ENCODE assay signal across 8 mouse cellular contexts in genomic region chr9:58253033-58253804, GRCm38 (mm10). TPM values are rescaled to one million over a fixed set of nuclear protein-coding genes. Genes with fewer than 3 reads are reported as not detected.
DNase-seq lines count a peak whose midpoint lies in the region; ATAC-seq and TF ChIP-seq lines count a peak whose summit lies in the region.

TSS of gene Stoml1 (plus strand) at chr9:58253164.

- WGBS in embryonic facial prominence, embryonic 14.5 days, result under 1% methylated on average over 30 of the region's 31 CpGs
- 2% methylated on average over 31 of the region's 31 CpGs for WGBS in limb, embryonic 14.5 days
- WGBS in midbrain, postnatal 0 days, result under 1% methylated on average over 31 of the region's 31 CpGs

- peak within 1 kb of the TSS; percentile 56 for H3K4me2 ChIP-seq in embryonic facial prominence, embryonic 14.5 days (ENCODE audit: low read depth, low read length)
- H3K4me2 ChIP-seq in limb, embryonic 14.5 days (replicated peaks; ENCODE audit: low read depth, low read length, severe bottlenecking), result peak within 1 kb of the TSS; percentile 70
- H3K4me2 ChIP-seq in midbrain, postnatal 0 days (ENCODE audit: low read depth, low read length, poor library complexity, severe bottlenecking), result peak within 1 kb of the TSS; percentile 59

- H3K4me1 ChIP-seq in embryonic facial prominence, embryonic 14.5 days (ENCODE audit: control insufficient read depth, insufficient read depth, low read length), result peaks cover 12% of the 10 kb centered on the region
- H3K4me1 ChIP-seq in limb, embryonic 14.5 days (ENCODE audit: control insufficient read depth, insufficient read depth, low read length), result peaks cover 18% of the 10 kb centered on the region
- no peaks in the 10 kb centered on the region for H3K4me1 ChIP-seq in midbrain, postnatal 0 days (ENCODE audit: insufficient read depth, low read length)

- H3K4me3 ChIP-seq in embryonic facial prominence, embryonic 14.5 days (ENCODE audit: low read depth, low read length), result peak within 1 kb of the TSS; percentile 62
- H3K4me3 ChIP-seq in limb, embryonic 14.5 days (replicated peaks; ENCODE audit: low read length), result peak within 1 kb of the TSS; percentile 56
- H3K4me3 ChIP-seq in midbrain, postnatal 0 days (ENCODE audit: low read depth, low read length), result peak within 1 kb of the TSS; percentile 78

- TF ChIP-seq CTCF in midbrain, postnatal 0 days (IDR thresholded peaks at IDR 0.05), result peak; percentile 98

- H3K9me3 ChIP-seq in embryonic facial prominence, embryonic 14.5 days (ENCODE audit: control insufficient read depth, low read length), result no peaks in the 10 kb centered on the region
- no peaks in the 10 kb centered on the region for H3K9me3 ChIP-seq in limb, embryonic 14.5 days (ENCODE audit: control insufficient read depth, low read length)
- no peaks in the 10 kb centered on the region for H3K9me3 ChIP-seq in midbrain, postnatal 0 days (ENCODE audit: low read length)

- TF ChIP-seq POLR2A in limb, embryonic 14.5 days (IDR thresholded peaks at IDR 0.05; ENCODE audit: borderline replicate concordance, extremely low read depth, insufficient read depth, insufficient read length), result peak; percentile 81; the same call in 1 of the 2 replicates

- peaks cover 19% of the 10 kb centered on the region; the same call in 1 of the 2 replicates for H3K36me3 ChIP-seq in embryonic facial prominence, embryonic 14.5 days (ENCODE audit: control insufficient read depth, insufficient read depth, low read length)
- H3K36me3 ChIP-seq in limb, embryonic 14.5 days (ENCODE audit: control insufficient read depth, insufficient read depth, low read length), result peaks cover 18% of the 10 kb centered on the region
- peaks cover 22% of the 10 kb centered on the region for H3K36me3 ChIP-seq in midbrain, postnatal 0 days (ENCODE audit: insufficient read depth, low read length)

- peak; percentile 98 for ATAC-seq in embryonic facial prominence, embryonic 14.5 days (ENCODE audit: low read depth)
- peak; percentile 95 for ATAC-seq in limb, embryonic 14.5 days (ENCODE audit: low FRiP score, low read depth)
- peak; percentile 94 for ATAC-seq in midbrain, postnatal 0 days (ENCODE audit: low FRiP score)

- H3K27ac ChIP-seq in embryonic facial prominence, embryonic 14.5 days (replicated peaks; ENCODE audit: low read depth, low read length), result no peak within 1 kb of the TSS; the same call in 1 of the 2 replicates
- peak within 1 kb of the TSS; percentile 48; the same call in 1 of the 2 replicates for H3K27ac ChIP-seq in limb, embryonic 14.5 days (replicated peaks; ENCODE audit: low read depth, low read length)
- H3K27ac ChIP-seq in midbrain, postnatal 0 days (ENCODE audit: low read depth, low read length), result peak within 1 kb of the TSS; percentile 78

- H3K9ac ChIP-seq in embryonic facial prominence, embryonic 14.5 days (ENCODE audit: low read depth, low read length), result peak within 1 kb of the TSS; percentile 77
- H3K9ac ChIP-seq in limb, embryonic 14.5 days (ENCODE audit: low read depth, low read length, severe bottlenecking), result peak within 1 kb of the TSS; percentile 71
- H3K9ac ChIP-seq in midbrain, postnatal 0 days (replicated peaks; ENCODE audit: low read length, poor library complexity, severe bottlenecking), result peak within 1 kb of the TSS; percentile 79

- DNase-seq in 3T3-L1 (ENCODE audit: low read depth, low spot score), result peak; percentile 98
- peak; percentile 89 to 91 for DNase-seq in adrenal gland, postnatal 4 days (ENCODE audit: low spot score in 2 of 2)
- DNase-seq in embryonic facial prominence, embryonic 14.5 days (ENCODE audit: low spot score), result peak; percentile 98
- DNase-seq in heart, adult 8-10 months (ENCODE audit: low spot score), result peak; percentile 98
- DNase-seq in kidney, adult 9 months, result peak; percentile 98
- peak; percentile 95 for DNase-seq in limb, embryonic 14.5 days (ENCODE audit: low spot score)
- peak; percentile 96 for DNase-seq in midbrain, postnatal 0 days (ENCODE audit: low spot score)
- DNase-seq in spleen, postnatal 14 days (ENCODE audit: low spot score in 2 of 2), result peak; percentile 87 to 93

- no peaks in the 10 kb centered on the region for H3K27me3 ChIP-seq in embryonic facial prominence, embryonic 14.5 days (replicated peaks; ENCODE audit: control insufficient read depth, insufficient read depth, low read length)
- no peaks in the 10 kb centered on the region for H3K27me3 ChIP-seq in limb, embryonic 14.5 days (ENCODE audit: control insufficient read depth, insufficient read depth, low read length)
- no peaks in the 10 kb centered on the region for H3K27me3 ChIP-seq in midbrain, postnatal 0 days (ENCODE audit: insufficient read depth, low read length)

RNA-seq across cellular contexts. Expression of gene Stoml1, which starts in this region (rescaled TPM):
- 10 to 100 TPM; 29.9 to 30.8 TPM for total RNA-seq in adrenal gland, postnatal 4 days (2021)
- polyA plus RNA-seq in embryonic facial prominence, embryonic 14.5 days (2014; fragmentation: Nextera tagmentation; extraction: Ambion mirVana), result 25.0 and 34.1 TPM in 2 replicates
- 10 to 100 TPM in 3 of 4 experiments, 1 to 10 TPM in 1; 9.5 to 13.4 (median 11.7) TPM for total RNA-seq in heart, adult 8-10 months (2022)
- polyA plus RNA-seq in limb, embryonic 14.5 days (2012; rRNA removed), result 47.2 and 57.5 TPM in 2 replicates
- polyA plus RNA-seq in limb, embryonic 14.5 days (2014; fragmentation: Nextera tagmentation; extraction: Ambion mirVana), result 28.7 and 30.4 TPM in 2 replicates
- 159 and 170 TPM in 2 replicates for total RNA-seq in midbrain, postnatal 0 days (2014; rRNA removed)
- polyA plus RNA-seq in midbrain, postnatal 0 days (2015; fragmentation: Nextera tagmentation; extraction: Ambion mirVana), result 161 and 172 TPM in 2 replicates
